Mouse (Mus musculus): ENCODE results near the gene Fastkd5. TPM values are rescaled to one million over a fixed set of nuclear protein-coding genes. Genes with fewer than 3 reads are reported as not detected.
A peak's percentile ranks its signal among the peaks of the same experiment; 100 is the strongest.
"Not testable (repeated sequence)": the region's sequence is repeated elsewhere in the genome, so short reads cannot be mapped to it uniquely, and the experiment has no call there.

Fastkd5 gene
- polyA plus RNA-seq, 1 experiment from 2014 or later: 13.1 TPM

- no peak overlapping the region for H3K4me2 ChIP-seq
- peaks cover 32% of the 10 kb centered on the region for H3K36me3 ChIP-seq
- H3K27ac ChIP-seq (replicated peaks): no peak overlapping the region
- 80% methylated on average over 2 of the region's 2 CpGs for WGBS
- peaks cover 11% of the 10 kb centered on the region for H3K27me3 ChIP-seq
- H3K4me3 ChIP-seq: no peak overlapping the region
- no peaks in the 10 kb centered on the region for H3K4me1 ChIP-seq (replicated peaks)
- no peak for ATAC-seq (ENCODE audit: low read depth)
- no peaks in the 10 kb centered on the region for H3K9me3 ChIP-seq
- H3K9ac ChIP-seq: no peak overlapping the region
Measured at GRCm38 (mm10) chr2:130588373-130588772, 41.5 kb downstream of the Fastkd5 start.

- Histone ChIP-seq H3K27ac (replicated peaks) (no peak overlapping the region), H3K4me3 (no peak overlapping the region), H3K27me3 (peaks cover 34% of the 10 kb centered on the region), H3K9me3 (no peaks in the 10 kb centered on the region), H3K4me1 (replicated peaks) (peaks cover 4% of the 10 kb centered on the region), H3K36me3 (peaks cover 16% of the 10 kb centered on the region), H3K9ac (no peak overlapping the region), H3K4me2 (no peak overlapping the region)
- 86% methylated on average over 6 of the region's 6 CpGs for WGBS
- ATAC-seq (ENCODE audit: low read depth): no peak
Measured at GRCm38 (mm10) chr2:130586016-130586415, 43.8 kb downstream of the Fastkd5 start.

GRCm38 (mm10) chr2:130583902-130584560 is 45.8 kb downstream of the Fastkd5 start:
- ATAC-seq (ENCODE audit: low read depth): no peak
- H3K36me3 ChIP-seq: no peaks in the 10 kb centered on the region
- H3K27me3 ChIP-seq: peaks cover 54% of the 10 kb centered on the region
- no peak overlapping the region for H3K4me3 ChIP-seq
- 80% methylated on average over 10 of the region's 10 CpGs for WGBS
- peaks cover 13% of the 10 kb centered on the region for H3K4me1 ChIP-seq (replicated peaks)
- H3K9ac ChIP-seq: no peak overlapping the region
- H3K9me3 ChIP-seq: no peaks in the 10 kb centered on the region
- no peak overlapping the region for H3K27ac ChIP-seq (replicated peaks)
- H3K4me2 ChIP-seq: no peak overlapping the region

GRCm38 (mm10) chr2:130582552-130582951 is 47.3 kb downstream of the Fastkd5 start, which contains the start of gene Avp:
TSS of gene Avp (minus strand) at chr2:130582554.
- no peak within 1 kb of the TSS for H3K9ac ChIP-seq
- WGBS: 40% methylated on average over 10 of the region's 10 CpGs
- H3K4me2 ChIP-seq: no peak within 1 kb of the TSS
- H3K27me3 ChIP-seq: peaks cover 69% of the 10 kb centered on the region
- H3K9me3 ChIP-seq: no peaks in the 10 kb centered on the region
- H3K4me3 ChIP-seq: no peak within 1 kb of the TSS
- ATAC-seq (ENCODE audit: low read depth): no peak
- no peak within 1 kb of the TSS for H3K27ac ChIP-seq (replicated peaks)
- H3K36me3 ChIP-seq: no peaks in the 10 kb centered on the region
- H3K4me1 ChIP-seq (replicated peaks): peaks cover 16% of the 10 kb centered on the region

- Histone ChIP-seq H3K36me3 (no peaks in the 10 kb centered on the region), H3K4me2 (peak overlapping the region; percentile 51), H3K27ac (replicated peaks) (no peak overlapping the region), H3K9ac (0 out of 2 replicates have a peak overlapping the region, but pooled peaks have one; percentile 41), H3K27me3 (peaks cover 83% of the 10 kb centered on the region), H3K4me3 (peak overlapping the region; percentile 28), H3K4me1 (replicated peaks) (peaks cover 28% of the 10 kb centered on the region), H3K9me3 (no peaks in the 10 kb centered on the region)
- no peak for ATAC-seq (ENCODE audit: low read depth)
- WGBS: 2% methylated on average over 16 of the region's 16 CpGs
Measured at GRCm38 (mm10) chr2:130581201-130581600, 48.6 kb downstream of the Fastkd5 start.

GRCm38 (mm10) chr2:130579791-130580190 is 50.0 kb downstream of the Fastkd5 start:
- H3K27ac ChIP-seq (replicated peaks): no peak overlapping the region
- no peaks in the 10 kb centered on the region for H3K36me3 ChIP-seq
- WGBS: 3% methylated on average over 8 of the region's 8 CpGs
- no peaks in the 10 kb centered on the region for H3K9me3 ChIP-seq
- no peak overlapping the region for H3K4me3 ChIP-seq
- H3K4me1 ChIP-seq (replicated peaks): peaks cover 31% of the 10 kb centered on the region
- peaks cover 96% of the 10 kb centered on the region for H3K27me3 ChIP-seq
- H3K9ac ChIP-seq: no peak overlapping the region
- no peak overlapping the region for H3K4me2 ChIP-seq
- no peak for ATAC-seq (ENCODE audit: low read depth)

- 13% methylated on average over 11 of the region's 11 CpGs for WGBS
- H3K4me1 ChIP-seq (replicated peaks): peaks cover 31% of the 10 kb centered on the region
- peaks cover 92% of the 10 kb centered on the region for H3K27me3 ChIP-seq
- no peaks in the 10 kb centered on the region for H3K9me3 ChIP-seq
- ATAC-seq (ENCODE audit: low read depth): 0 out of 2 replicates have a peak, but pooled peaks have one; percentile 51
- H3K36me3 ChIP-seq: no peaks in the 10 kb centered on the region
- no peak overlapping the region for H3K27ac ChIP-seq (replicated peaks)
- no peak overlapping the region for H3K4me2 ChIP-seq
- H3K4me3 ChIP-seq: no peak overlapping the region
- no peak overlapping the region for H3K9ac ChIP-seq
Measured at GRCm38 (mm10) chr2:130578148-130578547, 51.7 kb downstream of the Fastkd5 start.

- H3K36me3 ChIP-seq: no peaks in the 10 kb centered on the region
- no peak overlapping the region for H3K27ac ChIP-seq (replicated peaks)
- H3K9ac ChIP-seq: no peak overlapping the region
- peaks cover 31% of the 10 kb centered on the region for H3K4me1 ChIP-seq (replicated peaks)
- no peaks in the 10 kb centered on the region for H3K9me3 ChIP-seq
- 5% methylated on average over 12 of the region's 12 CpGs for WGBS
- peaks cover 87% of the 10 kb centered on the region for H3K27me3 ChIP-seq
- H3K4me3 ChIP-seq: no peak overlapping the region
- no peak for ATAC-seq (ENCODE audit: low read depth)
- H3K4me2 ChIP-seq: peak overlapping the region; percentile 22; the same call in 1 of the 2 replicates
Measured at GRCm38 (mm10) chr2:130577632-130578031, 52.2 kb downstream of the Fastkd5 start.

- peak overlapping the region; percentile 27 for H3K4me3 ChIP-seq
- 0 out of 2 replicates have a peak overlapping the region, but pooled peaks have one; percentile 54 for H3K9ac ChIP-seq
- peaks cover 80% of the 10 kb centered on the region for H3K27me3 ChIP-seq
- H3K9me3 ChIP-seq: no peaks in the 10 kb centered on the region
- no peaks in the 10 kb centered on the region for H3K36me3 ChIP-seq
- H3K27ac ChIP-seq (replicated peaks): no peak overlapping the region
- peak overlapping the region; percentile 53 for H3K4me2 ChIP-seq
- H3K4me1 ChIP-seq (replicated peaks): peaks cover 31% of the 10 kb centered on the region
- no peak for ATAC-seq (ENCODE audit: low read depth)
- 2% methylated on average over 9 of the region's 9 CpGs for WGBS
Measured at GRCm38 (mm10) chr2:130577021-130577420, 52.8 kb downstream of the Fastkd5 start.

- peaks cover 31% of the 10 kb centered on the region for H3K4me1 ChIP-seq (replicated peaks)
- not testable (repeated sequence) for ATAC-seq (ENCODE audit: low read depth); H3K9me3 ChIP-seq; H3K27ac ChIP-seq (replicated peaks); H3K36me3 ChIP-seq
- H3K27me3 ChIP-seq: peaks cover 76% of the 10 kb centered on the region
- H3K9ac ChIP-seq: peak overlapping the region; percentile 54
- 3% methylated on average over 30 of the region's 32 CpGs for WGBS
- peak overlapping the region; percentile 53 for H3K4me2 ChIP-seq
- H3K4me3 ChIP-seq: peak overlapping the region; percentile 27
Measured at GRCm38 (mm10) chr2:130576564-130576963, 53.3 kb downstream of the Fastkd5 start.

GRCm38 (mm10) chr2:130575873-130576272 is 54.0 kb downstream of the Fastkd5 start, which contains the start of gene Oxt:
TSS of gene Oxt (plus strand) at chr2:130576173.
- no peaks in the 10 kb centered on the region for H3K9me3 ChIP-seq
- 39% methylated on average over 9 of the region's 9 CpGs for WGBS
- no peak within 1 kb of the TSS for H3K27ac ChIP-seq (replicated peaks)
- ATAC-seq (ENCODE audit: low read depth): no peak
- peaks cover 26% of the 10 kb centered on the region for H3K4me1 ChIP-seq (replicated peaks)
- peak within 1 kb of the TSS; percentile 54 for H3K9ac ChIP-seq
- peak within 1 kb of the TSS; percentile 27 for H3K4me3 ChIP-seq
- peaks cover 69% of the 10 kb centered on the region for H3K27me3 ChIP-seq
- peak within 1 kb of the TSS; percentile 53 for H3K4me2 ChIP-seq
- no peaks in the 10 kb centered on the region for H3K36me3 ChIP-seq

- WGBS: 79% methylated on average over 5 of the region's 5 CpGs
- H3K4me1 ChIP-seq (replicated peaks): peaks cover 18% of the 10 kb centered on the region
- no peak overlapping the region for H3K4me3 ChIP-seq
- no peak overlapping the region for H3K9ac ChIP-seq
- H3K36me3 ChIP-seq: no peaks in the 10 kb centered on the region
- no peak overlapping the region for H3K4me2 ChIP-seq
- peaks cover 60% of the 10 kb centered on the region for H3K27me3 ChIP-seq
- no peak overlapping the region for H3K27ac ChIP-seq (replicated peaks)
- no peaks in the 10 kb centered on the region for H3K9me3 ChIP-seq
- no peak for ATAC-seq (ENCODE audit: low read depth)
Measured at GRCm38 (mm10) chr2:130574960-130575359, 54.9 kb downstream of the Fastkd5 start.

- Histone ChIP-seq H3K4me1 (replicated peaks) (peaks cover 9% of the 10 kb centered on the region), H3K4me2 (no peak overlapping the region), H3K27me3 (peaks cover 10% of the 10 kb centered on the region), H3K36me3 (peaks cover 22% of the 10 kb centered on the region), H3K4me3 (no peak overlapping the region), H3K27ac (replicated peaks) (no peak overlapping the region), H3K9me3 (no peaks in the 10 kb centered on the region), H3K9ac (no peak overlapping the region)
- no peak for ATAC-seq (ENCODE audit: low read depth)
Measured at GRCm38 (mm10) chr2:130569926-130570325, 59.9 kb downstream of the Fastkd5 start.
